Mouse (Mus musculus) embryo, embryonic 10 days (tissue): ENCODE measurements around the gene Snx33.
"Not testable (repeated sequence)": the region's sequence is repeated elsewhere in the genome, so short reads cannot be mapped to it uniquely, and the experiment has no call there.

Source experiments
- DNase-seq: peaks from one replicate; pipeline ENCODE4 v3.0.0-alpha.2; 2015; ENCODE audit warnings: low spot score

Gene Snx33

DNA sequence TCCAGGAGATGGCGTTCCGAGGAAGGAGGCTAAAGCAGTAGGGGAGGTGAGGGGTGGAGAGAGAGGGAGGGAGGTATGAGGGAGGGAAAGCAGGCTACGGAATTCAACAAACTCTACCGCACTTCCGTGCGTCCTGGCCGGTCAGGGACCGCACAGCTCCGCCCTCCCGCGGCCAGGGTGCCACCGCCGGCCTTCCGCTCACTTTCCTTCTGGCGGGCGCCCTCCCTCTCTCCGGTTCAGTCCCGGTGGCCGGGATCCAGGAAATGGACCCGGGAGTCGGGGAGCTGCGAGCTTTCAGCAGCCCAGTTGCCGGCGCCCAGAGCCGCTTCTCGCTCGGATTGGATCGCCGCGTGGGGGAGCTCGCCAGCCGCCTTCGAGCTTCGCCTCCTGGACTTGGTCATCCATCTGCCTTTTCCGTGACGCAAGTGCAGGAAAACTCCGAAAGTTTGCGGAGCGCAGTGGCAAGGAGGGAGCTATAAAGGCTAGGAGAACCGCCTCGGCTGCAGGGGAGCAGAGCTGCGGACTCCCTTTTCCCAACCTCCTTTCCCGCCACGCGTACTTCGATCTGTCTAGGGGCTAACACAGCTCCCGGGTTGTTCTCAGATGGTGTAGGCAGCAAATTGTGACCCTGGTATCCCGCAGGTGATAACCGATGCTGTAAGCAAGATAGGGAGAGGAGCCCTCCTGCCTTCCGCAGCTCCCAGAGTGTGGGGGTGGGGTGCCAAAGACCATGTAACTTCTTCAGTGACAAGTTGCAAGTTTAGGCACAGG lies at the start of gene Snx33:
Gene Snx33, minus strand, starts transcription at position 331 of the 771 bp plus-strand sequence.
- DNase-seq: peak; percentile 93

GRCm38 (mm10) chr9:56975199-56975598 lies 47.0 kb upstream of the Snx33 start:
- no peak for DNase-seq

- no peak for DNase-seq
Measured at GRCm38 (mm10) chr9:56973960-56974524, 45.9 kb upstream of the Snx33 start.

GRCm38 (mm10) chr9:56970158-56970557 lies 42.0 kb upstream of the Snx33 start:
- DNase-seq: no peak

DNA sequence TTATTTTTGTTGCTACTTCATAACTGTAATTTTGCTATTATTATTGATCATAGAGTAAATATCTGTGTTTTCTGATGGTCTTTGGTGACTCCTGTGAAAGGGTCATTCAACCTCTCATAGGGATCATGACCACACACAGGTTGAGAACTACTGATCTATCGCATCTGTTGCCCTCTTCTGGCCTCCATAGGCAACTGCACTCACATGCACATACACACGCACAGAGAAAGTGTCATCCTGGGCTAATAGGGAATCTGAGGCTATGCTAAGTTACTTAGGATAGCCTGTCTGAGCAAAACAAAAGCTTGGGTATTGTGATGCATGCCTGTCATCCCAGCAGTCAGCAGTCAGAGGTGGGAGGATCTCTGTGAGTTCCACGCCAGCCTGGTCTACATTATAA lies 33.4 kb upstream of the Snx33 start:
- DNase-seq: no peak

DNA sequence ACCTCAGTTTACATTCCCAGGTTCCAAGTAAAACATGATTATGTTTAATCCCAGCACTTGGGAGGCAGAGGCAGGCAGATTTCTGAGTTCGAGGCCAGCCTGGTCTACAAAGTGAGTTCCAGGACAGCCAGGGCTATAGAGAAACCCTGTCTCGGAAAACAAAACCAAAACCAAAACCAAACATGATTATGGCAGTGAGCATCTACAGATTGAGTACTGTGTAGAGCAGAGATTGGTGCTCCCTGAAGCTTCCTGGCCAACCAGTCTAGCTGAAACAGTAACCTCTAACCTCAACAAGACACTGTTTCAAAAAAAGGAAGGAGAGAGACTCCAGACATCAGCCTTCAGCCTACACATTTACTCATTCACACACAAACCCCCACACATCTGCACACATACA lies 30.5 kb upstream of the Snx33 start:
- no peak for DNase-seq

GRCm38 (mm10) chr9:56956966-56957675 lies 28.9 kb upstream of the Snx33 start:
- DNase-seq: no peak

DNA sequence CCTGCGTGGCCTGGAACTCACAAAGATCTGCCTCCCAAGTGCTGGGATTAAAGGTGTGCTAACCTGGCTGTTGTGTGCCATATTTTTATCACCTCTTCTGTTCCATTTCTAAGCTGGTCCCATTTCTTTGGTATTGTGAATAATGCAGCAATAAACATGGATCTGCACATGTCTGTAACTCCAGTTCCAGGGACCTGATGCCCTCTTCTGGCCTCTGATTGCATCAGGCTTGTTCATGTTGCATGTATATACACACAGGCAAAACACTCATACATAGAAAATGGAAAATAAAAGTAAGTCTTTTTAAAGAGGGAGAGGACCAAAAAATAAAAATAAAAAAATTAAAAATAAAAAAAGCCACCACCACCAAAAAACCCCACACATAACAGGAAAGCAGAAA lies 25.4 kb upstream of the Snx33 start:
- no peak for DNase-seq

DNA sequence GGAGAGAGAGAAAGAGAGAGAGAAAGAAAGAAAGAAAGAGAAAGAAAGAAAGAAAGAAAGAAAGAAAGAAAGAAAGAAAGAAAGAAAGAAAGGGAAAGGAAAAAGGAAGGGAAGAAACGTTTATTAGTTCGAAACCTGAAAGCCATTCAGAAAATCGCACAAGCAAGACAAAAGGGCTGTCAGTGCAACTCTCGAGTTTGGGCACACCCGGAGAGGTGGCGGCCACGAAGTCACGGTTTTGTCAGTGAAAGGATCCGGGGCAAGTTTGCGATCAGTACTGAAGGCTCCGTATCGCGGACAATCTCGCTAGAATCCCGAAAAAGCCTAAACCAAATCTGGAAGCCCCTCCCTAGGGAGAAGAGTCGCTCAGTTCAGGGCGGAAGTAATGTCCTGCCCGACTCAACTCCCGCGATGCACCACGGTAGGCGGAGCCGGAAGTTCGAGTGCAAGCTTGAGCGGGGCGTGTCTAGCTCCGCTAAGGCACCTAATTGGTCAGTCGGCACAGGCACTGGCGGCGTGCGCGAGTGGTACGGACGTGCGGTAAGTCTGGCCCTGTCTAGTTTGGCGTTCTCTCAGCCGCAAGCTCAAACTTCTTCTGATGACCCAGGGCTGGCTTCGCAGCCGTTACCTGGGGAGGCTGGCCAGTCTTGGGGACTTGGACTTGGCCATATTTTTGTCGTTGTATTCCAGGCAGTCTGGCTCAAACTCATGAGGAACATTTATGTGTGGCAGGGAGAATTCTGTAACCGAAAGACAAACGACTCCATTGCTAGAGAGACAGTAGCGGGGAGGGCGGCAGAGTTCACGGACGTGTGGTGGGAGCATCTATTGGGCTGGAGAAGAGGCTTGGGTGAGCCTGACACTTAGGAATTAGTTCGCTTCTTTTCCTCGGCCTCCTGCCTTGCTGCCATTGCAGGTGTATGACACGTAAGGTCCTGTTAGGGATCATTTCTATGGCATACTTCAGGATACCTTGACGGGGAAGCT lies 22.5 kb upstream of the Snx33 start, which contains the start of gene Snupn:
Gene Snupn, plus strand, starts transcription at position 465 of the 987 bp plus-strand sequence.
- DNase-seq: peak; percentile 100

DNA sequence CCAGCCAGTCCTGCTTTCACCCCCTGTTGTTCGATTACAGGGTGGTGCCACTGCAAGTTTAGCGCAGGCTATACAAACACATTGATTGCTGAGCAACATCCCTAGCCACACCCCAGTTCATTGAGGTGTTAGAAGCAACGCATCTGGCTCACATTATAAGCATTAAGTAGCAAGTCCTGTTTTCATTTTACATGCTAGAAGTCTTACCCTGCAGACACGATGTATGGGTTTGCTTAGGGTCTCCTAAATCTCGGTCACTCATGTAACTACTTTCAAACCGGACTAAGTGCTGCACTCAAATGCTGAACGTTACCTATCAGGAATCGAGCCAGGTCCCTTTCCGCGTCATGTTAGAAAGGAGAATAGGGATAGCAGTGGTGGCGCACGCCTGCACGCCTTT lies 21.6 kb upstream of the Snx33 start:
- DNase-seq: no peak

GRCm38 (mm10) chr9:56948699-56949098 lies 20.5 kb upstream of the Snx33 start:
- DNase-seq: not testable (repeated sequence)

- DNase-seq: peak; percentile 70
Measured at GRCm38 (mm10) chr9:56947481-56947880, 19.3 kb upstream of the Snx33 start.

GRCm38 (mm10) chr9:56938374-56938773 lies 10.2 kb upstream of the Snx33 start:
- no peak for DNase-seq

GRCm38 (mm10) chr9:56937223-56938160 lies 9.3 kb upstream of the Snx33 start, which contains the start of gene Imp3:
Imp3 (plus strand) TSS chr9:56937475.
- DNase-seq: peak; percentile 96

GRCm38 (mm10) chr9:56936861-56937222 lies 8.7 kb upstream of the Snx33 start:
- no peak for DNase-seq

DNA sequence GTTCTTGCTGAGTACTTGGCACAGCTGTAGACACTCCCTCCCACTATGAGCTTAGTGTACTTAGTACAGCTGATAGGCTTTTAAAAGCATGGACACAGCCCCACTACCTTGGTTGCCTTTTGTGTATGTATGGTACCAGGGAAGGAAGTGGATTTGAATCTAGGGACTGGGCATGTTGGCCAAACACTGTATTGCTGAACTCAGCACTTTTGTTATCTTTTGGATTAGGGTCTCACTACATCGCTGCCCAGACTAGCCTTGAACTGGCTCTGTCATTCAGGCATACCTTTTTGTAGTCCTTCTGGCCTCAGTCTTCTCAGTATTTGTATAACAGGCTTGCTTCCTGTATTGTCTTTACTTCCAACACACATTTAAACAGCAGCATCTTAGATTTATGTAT lies 2.4 kb upstream of the Snx33 start:
- DNase-seq: no peak

DNA sequence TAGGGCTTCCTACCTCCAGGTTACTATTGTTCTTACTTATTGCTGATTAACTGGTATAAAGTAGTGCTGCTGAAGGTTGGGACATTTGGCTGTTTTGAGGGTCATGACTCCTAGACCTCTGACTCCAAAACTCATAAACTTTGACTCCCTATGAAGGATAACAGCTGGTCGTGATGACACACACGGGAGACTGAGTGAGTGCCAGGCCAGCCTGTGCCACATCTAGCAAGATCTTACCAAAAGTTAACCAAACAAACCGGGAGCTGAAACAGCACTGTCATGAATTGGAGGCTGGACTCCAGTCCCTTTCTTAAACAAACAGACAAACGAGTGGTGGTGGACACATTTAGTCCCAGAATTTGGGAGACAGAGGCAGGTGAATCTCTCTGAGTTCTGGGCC lies 1.3 kb upstream of the Snx33 start:
- DNase-seq: no peak

- DNase-seq: peak; percentile 64
Measured at GRCm38 (mm10) chr9:56927191-56928012, 769 bp downstream of the Snx33 start.

- DNase-seq: no peak
Measured at GRCm38 (mm10) chr9:56926387-56926786, 1.8 kb downstream of the Snx33 start.

GRCm38 (mm10) chr9:56926025-56926360 lies 2.2 kb downstream of the Snx33 start:
- no peak for DNase-seq
